Mouse (Mus musculus): Measurements from ENCODE around the gene Klk4. TPM values are rescaled to one million over a fixed set of nuclear protein-coding genes. Genes with fewer than 3 reads are reported as not detected.
A peak's percentile ranks its signal among the peaks of the same experiment; 100 is the strongest.

Gene Klk4
- polyA plus RNA-seq, 1 experiment from 2014 or later = not detected

DNA sequence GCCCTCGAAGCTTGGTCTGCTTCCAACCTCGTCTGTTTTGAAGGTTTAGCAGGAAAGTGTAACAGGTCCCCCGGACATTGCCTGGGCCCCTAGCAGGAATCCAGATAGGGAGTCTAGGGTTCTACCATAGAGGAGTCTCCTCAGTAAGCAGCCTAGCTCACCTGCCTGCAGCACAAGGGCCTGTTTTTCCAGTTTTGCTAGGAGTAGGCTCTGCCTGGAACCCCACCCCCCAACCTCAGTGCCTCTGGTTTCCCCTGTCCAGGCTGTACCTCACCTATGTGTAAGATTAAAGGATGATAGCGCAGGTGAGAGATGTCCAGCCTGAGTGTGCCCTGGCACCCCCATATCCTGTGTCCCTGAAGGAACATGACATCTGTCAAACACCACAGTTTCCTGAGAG lies 4.5 kb upstream of the Klk4 start:
- Histone ChIP-seq H3K27me3 (replicated peaks) (peaks cover 25% of the 10 kb centered on the region), H3K36me3 (no peaks in the 10 kb centered on the region), H3K9me3 (no peaks in the 10 kb centered on the region), H3K9ac (no peak overlapping the region), H3K4me2 (no peak overlapping the region), H3K4me3 (no peak overlapping the region), H3K27ac (replicated peaks) (no peak overlapping the region), H3K4me1 (no peaks in the 10 kb centered on the region)
- no peak for ATAC-seq (ENCODE audit: extremely low read depth, insufficient number of reproducible peaks, low FRiP score, low TSS enrichment)
- 66% methylated on average over 4 of the region's 4 CpGs for WGBS

DNA sequence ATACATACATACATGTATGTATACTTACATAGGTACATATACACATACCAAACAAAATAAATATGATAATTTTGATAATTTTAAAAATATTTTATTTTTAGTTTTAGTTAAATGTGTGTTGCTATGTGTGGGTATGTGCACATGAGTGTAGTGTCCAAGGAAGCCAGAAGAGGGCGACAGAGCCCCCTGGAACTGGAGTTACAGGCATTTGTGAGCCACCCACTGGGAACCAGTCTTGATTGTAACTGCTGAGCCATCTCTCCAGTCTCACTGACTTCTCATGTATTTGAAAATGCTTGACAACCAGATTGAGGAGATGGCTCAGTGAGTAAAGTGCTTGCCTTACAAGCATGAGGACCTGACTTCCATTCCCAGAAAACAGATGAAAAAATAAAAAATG lies 2.7 kb upstream of the Klk4 start:
- H3K9ac ChIP-seq = no peak overlapping the region
- H3K4me3 ChIP-seq = no peak overlapping the region
- no peaks in the 10 kb centered on the region for H3K9me3 ChIP-seq
- H3K4me2 ChIP-seq = no peak overlapping the region
- H3K36me3 ChIP-seq = no peaks in the 10 kb centered on the region
- peaks cover 35% of the 10 kb centered on the region for H3K27me3 ChIP-seq (replicated peaks)
- 30% methylated on average over 1 of the region's 1 CpGs for WGBS
- no peak overlapping the region for H3K27ac ChIP-seq (replicated peaks)
- no peaks in the 10 kb centered on the region for H3K4me1 ChIP-seq
- ATAC-seq (ENCODE audit: extremely low read depth, insufficient number of reproducible peaks, low FRiP score, low TSS enrichment) = no peak

DNA sequence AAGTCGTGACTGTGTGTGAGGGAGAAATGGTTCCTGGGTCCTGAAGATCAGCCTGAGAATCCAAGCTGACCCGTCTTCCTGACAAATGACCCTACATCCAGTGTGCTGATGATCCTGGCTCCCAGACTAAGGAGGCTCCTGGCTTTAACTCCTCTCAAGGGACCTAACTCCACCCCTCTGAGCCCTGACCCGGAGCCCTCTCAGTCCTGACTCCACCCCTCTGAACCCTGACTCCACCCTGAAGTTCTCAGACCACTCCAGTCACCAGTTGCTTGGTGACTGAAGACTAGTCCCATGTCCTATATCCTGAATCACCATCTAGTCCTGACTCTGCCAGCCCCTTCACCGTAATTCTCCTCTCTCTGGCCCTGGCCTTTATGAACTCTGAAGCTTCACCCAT lies 1.4 kb downstream of the Klk4 start:
- H3K27ac ChIP-seq (replicated peaks) = no peak overlapping the region
- no peaks in the 10 kb centered on the region for H3K9me3 ChIP-seq
- no peaks in the 10 kb centered on the region for H3K4me1 ChIP-seq
- H3K4me2 ChIP-seq = no peak overlapping the region
- no peak for ATAC-seq (ENCODE audit: extremely low read depth, insufficient number of reproducible peaks, low FRiP score, low TSS enrichment)
- H3K36me3 ChIP-seq = no peaks in the 10 kb centered on the region
- peaks cover 48% of the 10 kb centered on the region for H3K27me3 ChIP-seq (replicated peaks)
- WGBS = 18% methylated on average over 4 of the region's 4 CpGs
- H3K4me3 ChIP-seq = no peak overlapping the region
- no peak overlapping the region for H3K9ac ChIP-seq

DNA sequence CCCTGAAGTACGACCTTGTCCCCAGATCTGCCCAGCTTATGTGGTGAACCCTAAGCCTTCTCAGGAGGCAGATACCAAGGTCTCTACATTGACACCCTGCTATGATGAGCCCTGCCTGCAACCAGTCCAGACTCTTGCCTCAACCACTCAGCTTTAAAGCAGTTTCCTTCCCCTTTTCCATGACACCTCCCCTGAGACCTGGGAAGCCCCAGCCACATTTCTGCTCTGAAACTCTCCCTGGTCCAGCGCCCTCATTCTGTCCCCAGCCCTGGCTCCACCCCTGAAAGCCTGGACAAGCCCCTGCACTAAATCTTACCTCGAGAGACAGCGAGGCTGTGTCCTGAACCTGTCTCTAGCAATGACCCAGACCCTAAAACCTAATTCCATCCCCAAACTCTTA lies 1.9 kb downstream of the Klk4 start:
- Histone ChIP-seq H3K27me3 (replicated peaks) (peaks cover 48% of the 10 kb centered on the region), H3K27ac (replicated peaks) (no peak overlapping the region), H3K9me3 (no peaks in the 10 kb centered on the region), H3K36me3 (no peaks in the 10 kb centered on the region), H3K4me2 (no peak overlapping the region), H3K4me1 (no peaks in the 10 kb centered on the region), H3K9ac (no peak overlapping the region), H3K4me3 (no peak overlapping the region)
- 23% methylated on average over 4 of the region's 4 CpGs for WGBS
- no peak for ATAC-seq (ENCODE audit: extremely low read depth, insufficient number of reproducible peaks, low FRiP score, low TSS enrichment)

DNA sequence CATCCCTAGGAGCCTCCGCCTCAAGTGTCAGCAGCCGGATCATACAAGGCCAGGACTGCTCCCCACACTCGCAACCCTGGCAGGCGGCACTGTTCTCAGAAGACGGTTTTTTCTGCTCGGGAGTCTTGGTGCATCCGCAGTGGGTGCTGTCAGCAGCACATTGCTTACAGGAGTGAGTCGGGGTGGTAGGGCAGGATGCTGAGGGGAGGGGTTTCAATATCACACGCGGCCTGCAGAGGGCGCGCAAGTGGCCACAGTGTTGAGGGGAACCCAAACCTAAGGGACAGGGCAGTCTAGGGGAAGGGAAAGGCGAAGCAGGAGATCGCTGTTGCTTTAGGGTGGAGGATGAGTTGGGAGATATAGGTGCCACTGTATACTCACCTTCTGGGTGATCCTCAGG lies 2.6 kb downstream of the Klk4 start:
- 11% methylated on average over 14 of the region's 14 CpGs for WGBS
- H3K4me1 ChIP-seq = no peaks in the 10 kb centered on the region
- no peak overlapping the region for H3K9ac ChIP-seq
- H3K36me3 ChIP-seq = no peaks in the 10 kb centered on the region
- H3K4me3 ChIP-seq = no peak overlapping the region
- H3K9me3 ChIP-seq = no peaks in the 10 kb centered on the region
- H3K27me3 ChIP-seq (replicated peaks) = peaks cover 48% of the 10 kb centered on the region
- no peak for ATAC-seq (ENCODE audit: extremely low read depth, insufficient number of reproducible peaks, low FRiP score, low TSS enrichment)
- H3K27ac ChIP-seq (replicated peaks) = no peak overlapping the region
- H3K4me2 ChIP-seq = peak overlapping the region; percentile 44

DNA sequence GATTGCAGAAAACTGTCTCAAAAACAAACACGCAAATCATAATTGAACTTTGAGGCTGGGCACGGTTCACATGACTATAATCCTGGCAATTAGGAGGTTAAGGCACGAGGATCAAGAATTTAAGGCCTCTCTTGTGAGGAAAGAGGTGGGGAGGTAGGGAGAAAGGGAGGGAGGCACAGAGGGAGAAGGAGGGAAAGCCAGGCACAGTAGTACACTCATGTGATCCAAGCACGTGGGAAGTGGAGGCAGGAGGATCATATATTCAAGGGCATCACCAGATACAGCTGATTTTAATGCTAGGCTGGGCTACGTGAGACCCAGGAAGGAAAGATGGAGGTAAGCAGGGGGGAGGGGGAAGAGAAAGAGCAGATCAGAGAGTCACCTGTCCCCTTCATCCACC lies 10.4 kb downstream of the Klk4 start:
- Histone ChIP-seq H3K4me2 (no peak overlapping the region), H3K9me3 (no peaks in the 10 kb centered on the region), H3K36me3 (no peaks in the 10 kb centered on the region), H3K9ac (no peak overlapping the region), H3K27me3 (replicated peaks) (no peaks in the 10 kb centered on the region; the same call in 1 of the 2 replicates), H3K27ac (replicated peaks) (no peak overlapping the region), H3K4me3 (no peak overlapping the region), H3K4me1 (no peaks in the 10 kb centered on the region)
- 65% methylated on average over 5 of the region's 5 CpGs for WGBS
- no peak for ATAC-seq (ENCODE audit: extremely low read depth, insufficient number of reproducible peaks, low FRiP score, low TSS enrichment)

DNA sequence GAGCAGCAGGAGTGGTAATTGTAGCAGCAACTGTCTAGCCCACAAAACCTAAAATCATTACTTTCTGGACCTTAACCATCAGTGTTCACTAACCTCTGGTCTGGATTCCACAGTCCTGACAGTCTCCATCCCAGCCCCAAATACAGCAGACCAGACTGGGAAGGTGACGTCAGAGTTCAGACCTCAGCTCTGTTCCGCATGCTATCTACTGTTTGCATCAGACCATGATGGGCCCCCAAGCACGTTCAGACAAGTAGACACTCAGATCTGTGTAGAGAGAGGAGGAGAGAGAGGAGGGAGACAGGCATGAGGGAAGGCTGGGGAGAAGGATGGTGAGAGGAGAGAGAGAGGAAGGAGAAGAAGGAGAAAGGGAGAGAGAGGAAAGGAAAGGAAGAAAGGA lies 10.8 kb downstream of the Klk4 start:
- H3K27ac ChIP-seq (replicated peaks) = no peak overlapping the region
- 32% methylated on average over 3 of the region's 3 CpGs for WGBS

DNA sequence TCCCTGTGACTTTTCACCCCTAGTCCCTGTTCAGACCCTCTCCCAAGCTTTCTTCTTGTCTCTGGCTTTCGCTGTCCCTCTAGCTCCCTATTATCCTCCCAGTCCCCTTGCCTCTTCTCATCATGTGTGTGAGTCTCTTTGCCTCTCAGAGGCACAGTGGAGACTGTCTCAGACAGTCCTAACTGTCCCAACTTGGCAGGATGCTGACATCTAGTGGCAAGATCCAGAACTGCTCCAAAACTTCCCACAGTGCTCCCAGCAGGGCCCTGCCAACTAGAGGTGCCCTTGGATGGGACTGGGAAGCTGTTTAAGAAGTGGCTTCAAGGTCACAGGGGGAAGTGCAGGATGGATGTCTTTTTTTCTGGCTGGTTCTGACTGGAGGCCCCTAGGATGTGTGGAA lies 13.9 kb downstream of the Klk4 start:
- no peaks in the 10 kb centered on the region for H3K36me3 ChIP-seq
- 0% methylated on average over 1 of the region's 1 CpGs for WGBS
- no peak overlapping the region for H3K27ac ChIP-seq (replicated peaks)
- H3K27me3 ChIP-seq (replicated peaks) = no peaks in the 10 kb centered on the region
- ATAC-seq (ENCODE audit: extremely low read depth, insufficient number of reproducible peaks, low FRiP score, low TSS enrichment) = no peak; the same call in 1 of the 2 replicates
- no peak overlapping the region for H3K9ac ChIP-seq
- no peak overlapping the region for H3K4me2 ChIP-seq
- no peak overlapping the region for H3K4me3 ChIP-seq
- H3K9me3 ChIP-seq = no peaks in the 10 kb centered on the region
- H3K4me1 ChIP-seq = no peaks in the 10 kb centered on the region

More for the DNA sequence above, 10.8 kb downstream of the Klk4 start:
- Histone ChIP-seq H3K9ac (no peak overlapping the region), H3K4me1 (no peaks in the 10 kb centered on the region), H3K4me2 (no peak overlapping the region), H3K36me3 (no peaks in the 10 kb centered on the region), H3K9me3 (no peaks in the 10 kb centered on the region), H3K4me3 (no peak overlapping the region), H3K27me3 (replicated peaks) (no peaks in the 10 kb centered on the region; the same call in 1 of the 2 replicates)
- ATAC-seq (ENCODE audit: extremely low read depth, insufficient number of reproducible peaks, low FRiP score, low TSS enrichment) = no peak

DNA sequence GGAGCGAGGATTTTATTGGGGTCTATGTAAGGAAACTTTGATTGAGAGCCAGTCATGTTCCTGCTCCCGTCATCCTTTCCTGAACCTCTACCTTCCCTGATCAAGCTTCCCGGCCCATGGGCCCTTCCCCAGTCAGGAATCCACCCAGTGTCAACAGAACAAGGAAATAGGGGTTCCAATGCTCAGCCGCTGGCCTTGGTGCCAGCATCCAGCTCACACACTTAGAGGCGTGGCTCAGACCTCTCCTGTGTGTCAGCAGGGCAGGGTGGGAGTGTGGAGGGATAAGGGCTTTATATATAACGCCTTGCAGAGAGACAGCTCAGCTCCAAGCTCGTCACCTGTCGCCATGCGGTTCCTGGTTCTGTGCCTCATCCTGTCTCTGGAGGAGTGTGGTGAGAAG lies 33.9 kb downstream of the Klk4 start:
- Histone ChIP-seq H3K9me3 (no peaks in the 10 kb centered on the region), H3K4me1 (no peaks in the 10 kb centered on the region), H3K4me3 (no peak overlapping the region), H3K27me3 (replicated peaks) (0 out of 2 replicates have a peak, but pooled peaks cover 8% of the 10 kb centered on the region), H3K36me3 (no peaks in the 10 kb centered on the region), H3K4me2 (no peak overlapping the region), H3K27ac (replicated peaks) (no peak overlapping the region), H3K9ac (no peak overlapping the region)
- 39% methylated on average over 9 of the region's 9 CpGs for WGBS
- no peak for ATAC-seq (ENCODE audit: extremely low read depth, insufficient number of reproducible peaks, low FRiP score, low TSS enrichment)

DNA sequence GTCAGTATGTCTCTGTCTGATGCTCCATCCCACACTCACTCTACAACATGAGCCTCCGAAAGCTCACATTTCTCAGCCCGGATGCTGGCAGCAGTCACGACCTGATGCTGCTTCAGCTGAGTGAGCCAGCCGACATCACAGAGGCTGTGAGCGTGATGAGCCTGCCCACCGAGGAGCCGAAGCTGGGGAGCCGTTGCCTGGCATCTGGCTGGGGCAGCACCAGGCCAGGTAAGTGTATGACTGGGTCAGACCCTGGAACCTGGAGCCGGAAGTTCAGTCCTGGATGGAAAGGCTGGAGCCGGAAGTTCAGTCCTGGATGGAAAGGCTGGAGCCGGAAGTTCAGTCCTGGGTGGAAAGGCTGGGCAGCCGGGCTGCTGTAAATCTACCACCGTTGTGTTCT lies 37.5 kb downstream of the Klk4 start:
- Histone ChIP-seq H3K4me2 (no peak overlapping the region), H3K27me3 (replicated peaks) (0 out of 2 replicates have a peak, but pooled peaks cover 16% of the 10 kb centered on the region), H3K36me3 (no peaks in the 10 kb centered on the region), H3K27ac (replicated peaks) (no peak overlapping the region), H3K4me3 (no peak overlapping the region), H3K9ac (no peak overlapping the region), H3K4me1 (no peaks in the 10 kb centered on the region), H3K9me3 (no peaks in the 10 kb centered on the region)
- 76% methylated on average over 13 of the region's 13 CpGs for WGBS
- no peak for ATAC-seq (ENCODE audit: extremely low read depth, insufficient number of reproducible peaks, low FRiP score, low TSS enrichment)

DNA sequence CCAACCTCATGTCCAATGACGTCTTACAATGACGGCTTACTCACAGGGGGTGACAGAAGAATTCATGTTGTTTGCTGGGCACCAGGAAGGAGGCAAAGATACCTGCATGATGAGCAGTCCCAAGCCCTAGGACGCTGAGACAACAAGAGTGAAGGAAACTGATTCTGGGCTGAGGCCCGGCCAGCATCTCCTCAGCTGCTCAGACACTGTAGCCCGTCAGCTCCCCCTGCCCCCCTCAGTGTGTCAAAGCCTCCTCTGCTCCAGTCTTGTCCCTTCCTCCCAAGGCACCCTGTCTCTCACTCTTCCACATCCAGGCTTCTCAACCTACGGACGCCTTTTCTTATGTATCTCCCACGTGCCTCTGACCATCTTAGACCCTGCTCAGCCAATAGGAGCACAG lies 37.9 kb downstream of the Klk4 start:
- no peak overlapping the region for H3K27ac ChIP-seq (replicated peaks)
- WGBS = 61% methylated on average over 8 of the region's 8 CpGs
- H3K4me2 ChIP-seq = no peak overlapping the region
- H3K4me3 ChIP-seq = no peak overlapping the region
- no peak for ATAC-seq (ENCODE audit: extremely low read depth, insufficient number of reproducible peaks, low FRiP score, low TSS enrichment)
- H3K4me1 ChIP-seq = no peaks in the 10 kb centered on the region
- no peaks in the 10 kb centered on the region for H3K36me3 ChIP-seq
- 0 out of 2 replicates have a peak, but pooled peaks cover 16% of the 10 kb centered on the region for H3K27me3 ChIP-seq (replicated peaks)
- H3K9ac ChIP-seq = no peak overlapping the region
- H3K9me3 ChIP-seq = no peaks in the 10 kb centered on the region

DNA sequence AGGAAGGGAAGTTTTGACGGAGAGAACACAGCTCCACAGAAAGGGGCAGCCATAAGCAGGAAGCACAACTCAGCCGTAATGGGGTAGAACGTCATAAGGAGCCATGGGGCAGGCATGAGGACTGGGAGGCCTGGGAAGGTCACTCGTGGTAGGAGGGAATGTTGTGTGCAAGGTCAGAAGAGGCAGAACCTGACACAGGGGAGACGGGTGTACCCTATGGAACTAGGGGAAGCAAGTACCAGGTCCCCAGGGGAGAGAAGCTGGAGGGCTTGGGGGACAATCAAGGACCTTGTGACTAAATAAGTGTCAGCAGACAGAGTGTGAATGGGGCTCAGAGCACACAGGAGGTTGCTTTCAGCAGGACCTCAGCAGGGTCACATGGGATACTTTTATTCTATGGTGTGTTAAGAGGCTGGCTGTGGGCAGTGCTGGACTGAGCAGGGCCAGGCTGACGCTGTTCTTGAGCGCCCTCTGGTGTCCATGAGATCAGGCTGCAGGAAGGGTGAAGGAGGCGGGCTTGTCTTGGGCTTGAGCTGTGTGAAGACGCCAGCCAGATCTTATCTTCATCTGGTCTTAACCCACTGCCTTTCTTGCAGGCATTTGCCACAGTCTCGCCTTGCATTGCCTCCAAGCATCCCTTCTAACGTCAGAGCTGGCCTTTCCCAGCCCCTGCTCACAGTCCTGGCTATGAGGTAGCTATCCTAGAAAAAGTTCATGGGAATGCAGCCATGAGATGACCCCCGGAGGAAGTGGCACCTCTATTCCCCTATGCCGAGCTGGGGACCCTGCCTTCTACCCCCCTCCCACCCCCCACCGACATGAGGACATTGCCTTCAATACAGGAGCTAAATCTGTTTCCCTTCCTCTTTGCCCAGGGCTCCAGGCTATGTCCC lies 38.8 kb downstream of the Klk4 start:
- no peak overlapping the region for H3K27ac ChIP-seq (replicated peaks)
- H3K9ac ChIP-seq = no peak overlapping the region; the same call in 1 of the 2 replicates
- H3K4me1 ChIP-seq = no peaks in the 10 kb centered on the region
- no peak for ATAC-seq (ENCODE audit: extremely low read depth, insufficient number of reproducible peaks, low FRiP score, low TSS enrichment)
- 24% methylated on average over 14 of the region's 14 CpGs for WGBS
- H3K4me2 ChIP-seq = no peak overlapping the region
- no peaks in the 10 kb centered on the region for H3K36me3 ChIP-seq
- no peak overlapping the region for H3K4me3 ChIP-seq
- H3K9me3 ChIP-seq = no peaks in the 10 kb centered on the region
- H3K27me3 ChIP-seq (replicated peaks) = 0 out of 2 replicates have a peak, but pooled peaks cover 16% of the 10 kb centered on the region

Measured in heart, embryonic 13.5 days (tissue).